Mouse (Mus musculus): Measurements from ENCODE around the gene Gm20388.
"Not testable (repeated sequence)": the region's sequence is repeated elsewhere in the genome, so short reads cannot be mapped to it uniquely, and the experiment has no call there.

Gm20388 gene

GRCm38 (mm10) chr8:120337627-120338026 lies 427.0 kb downstream of the Gm20388 start:
- DNase-seq (ENCODE audit: low read depth) = no peak

DNA sequence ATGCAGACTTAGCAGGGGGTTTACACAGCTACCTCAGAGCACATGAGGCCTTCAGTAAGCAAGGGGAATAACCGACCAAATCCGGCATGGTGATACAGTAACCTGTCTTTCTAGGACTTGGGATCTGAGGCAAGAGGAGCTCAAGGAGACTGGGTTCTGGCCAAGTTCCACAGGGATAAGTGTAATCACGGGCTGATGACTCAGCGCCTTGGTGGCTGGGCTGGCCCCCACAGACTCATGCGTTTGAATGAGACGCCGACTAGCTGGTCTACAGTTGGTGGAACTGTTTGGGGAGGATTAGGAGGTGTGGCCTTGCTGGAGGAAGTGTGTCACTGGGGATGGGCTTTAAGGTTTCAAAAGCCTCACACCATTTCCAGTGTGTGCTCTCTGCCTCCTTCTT lies 428.0 kb downstream of the Gm20388 start:
- DNase-seq (ENCODE audit: low read depth) = peak; percentile 74

- DNase-seq (ENCODE audit: low read depth) = no peak
These were observed 429.1 kb downstream of the Gm20388 start for GRCm38 (mm10) chr8:120339743-120340142.

DNA sequence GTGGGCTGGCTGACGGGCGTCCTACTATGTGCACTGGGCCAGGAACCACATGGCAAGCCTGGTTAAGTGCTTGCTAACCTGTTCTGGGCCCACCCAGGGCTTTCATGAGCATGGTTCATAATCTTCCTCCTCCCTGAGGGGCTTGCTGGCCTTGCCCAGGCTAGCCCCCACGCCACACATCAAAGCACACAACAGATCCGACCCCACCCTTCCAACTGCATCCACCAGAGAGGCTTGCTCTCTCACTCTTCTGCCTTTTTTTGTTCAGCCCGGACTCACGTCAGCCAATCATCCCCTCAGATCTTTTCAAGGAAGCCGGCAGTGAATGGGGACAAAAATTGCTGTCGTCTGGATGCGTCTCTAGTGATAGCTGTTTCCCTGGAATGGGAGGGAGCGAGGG lies 430.5 kb downstream of the Gm20388 start:
- no peak for DNase-seq (ENCODE audit: low read depth)

DNA sequence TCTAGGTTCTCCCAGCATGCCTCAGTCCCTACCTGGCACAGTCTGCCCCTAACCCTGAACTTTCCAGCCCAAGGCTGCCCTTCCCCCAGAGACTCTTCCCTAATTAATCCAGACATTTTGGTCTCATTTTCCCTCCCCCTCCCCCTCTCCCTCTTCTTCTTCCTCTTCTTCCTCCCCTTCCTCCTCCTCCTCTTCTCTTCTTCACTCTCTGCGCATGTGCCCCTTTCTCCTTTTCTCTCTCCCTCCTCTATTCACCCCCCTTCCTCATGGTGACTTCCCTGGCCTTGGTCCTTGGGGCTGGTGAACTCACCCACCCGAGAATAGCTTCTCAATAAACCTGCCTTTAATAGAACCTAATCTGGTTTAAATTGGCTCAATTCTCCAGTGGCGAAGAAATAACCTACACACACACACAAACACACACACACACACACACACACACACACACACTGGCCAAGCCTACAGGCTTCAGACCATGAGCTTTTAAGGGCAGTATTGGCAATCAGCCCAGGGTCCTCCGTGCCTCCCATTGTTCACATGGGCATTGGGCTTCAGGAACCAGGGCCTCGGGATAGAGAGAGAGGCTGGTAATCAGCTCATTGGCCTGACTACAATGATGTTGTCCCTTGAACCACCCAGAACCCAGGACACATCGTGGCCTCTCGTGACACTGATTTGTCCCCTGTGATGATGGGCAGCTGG lies 432.4 kb downstream of the Gm20388 start:
- DNase-seq (ENCODE audit: low read depth) = no peak

- DNase-seq (ENCODE audit: low read depth) = no peak
These were observed 432.9 kb downstream of the Gm20388 start for GRCm38 (mm10) chr8:120343582-120343981.

DNA sequence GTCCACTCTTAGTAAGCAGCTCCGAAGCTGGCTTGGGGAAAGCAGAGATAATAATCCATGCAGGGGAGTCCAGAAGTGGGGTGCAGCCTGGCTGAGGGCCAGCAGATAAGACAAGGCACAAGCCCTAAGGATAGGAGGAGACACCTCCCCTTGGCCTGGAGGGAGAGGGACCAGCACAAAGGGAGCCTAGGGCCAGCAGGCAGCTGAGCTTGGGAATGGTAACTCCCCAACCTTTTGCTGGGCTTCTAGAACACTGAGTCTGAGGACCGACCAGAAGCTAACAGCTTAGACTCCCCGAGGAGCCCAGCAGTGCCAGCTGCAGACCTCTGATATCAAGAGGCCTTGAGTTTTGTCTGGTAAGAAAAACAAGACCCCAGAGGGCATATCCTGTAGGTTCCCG lies 433.5 kb downstream of the Gm20388 start:
- DNase-seq (ENCODE audit: low read depth) = no peak

DNA sequence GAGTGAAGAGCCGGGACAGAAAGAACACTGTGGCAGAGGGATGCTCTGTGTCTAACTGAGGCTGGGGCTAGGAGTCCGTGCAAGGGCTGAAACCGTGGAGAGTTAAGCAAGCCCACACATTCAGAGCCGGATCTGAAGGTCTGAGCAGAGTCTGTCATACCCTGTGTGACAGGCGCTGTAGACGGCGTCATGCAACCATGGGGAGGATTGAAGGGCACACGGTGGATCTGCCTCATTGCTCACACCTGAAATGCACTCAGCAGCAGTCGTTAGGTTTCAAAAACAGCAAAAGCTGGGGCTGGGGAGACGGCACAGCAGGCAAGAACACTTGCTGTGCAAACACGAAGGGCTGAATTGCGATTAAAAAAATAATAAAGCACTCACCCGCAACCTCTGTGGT lies 433.9 kb downstream of the Gm20388 start:
- no peak for DNase-seq (ENCODE audit: low read depth)

- DNase-seq (ENCODE audit: low read depth) = no peak
These were observed 437.2 kb downstream of the Gm20388 start for GRCm38 (mm10) chr8:120347734-120348341.

- no peak for DNase-seq (ENCODE audit: low read depth)
These were observed 438.3 kb downstream of the Gm20388 start for GRCm38 (mm10) chr8:120348922-120349321.

GRCm38 (mm10) chr8:120351332-120352071 lies 440.9 kb downstream of the Gm20388 start:
- DNase-seq (ENCODE audit: low read depth) = no peak

DNA sequence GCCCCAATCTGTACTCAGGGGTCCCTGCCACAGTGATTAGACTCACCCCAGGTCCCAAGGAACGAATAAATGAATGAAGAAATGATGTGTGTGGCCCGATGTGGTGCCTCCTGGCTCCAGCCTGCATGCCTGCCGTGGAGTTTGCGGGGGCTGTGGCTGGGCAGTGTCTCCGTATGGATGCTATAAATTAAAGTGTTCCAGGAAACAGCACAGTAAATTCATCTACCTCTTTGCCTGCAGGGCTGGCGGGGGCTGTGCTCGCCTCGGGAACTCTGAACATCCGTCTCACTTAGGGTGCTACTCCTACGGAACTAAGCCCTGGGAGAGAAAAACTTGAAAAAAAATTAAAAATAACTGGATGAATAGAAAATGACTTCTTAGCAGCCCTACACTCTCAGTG lies 441.5 kb downstream of the Gm20388 start:
- no peak for DNase-seq (ENCODE audit: low read depth)

DNA sequence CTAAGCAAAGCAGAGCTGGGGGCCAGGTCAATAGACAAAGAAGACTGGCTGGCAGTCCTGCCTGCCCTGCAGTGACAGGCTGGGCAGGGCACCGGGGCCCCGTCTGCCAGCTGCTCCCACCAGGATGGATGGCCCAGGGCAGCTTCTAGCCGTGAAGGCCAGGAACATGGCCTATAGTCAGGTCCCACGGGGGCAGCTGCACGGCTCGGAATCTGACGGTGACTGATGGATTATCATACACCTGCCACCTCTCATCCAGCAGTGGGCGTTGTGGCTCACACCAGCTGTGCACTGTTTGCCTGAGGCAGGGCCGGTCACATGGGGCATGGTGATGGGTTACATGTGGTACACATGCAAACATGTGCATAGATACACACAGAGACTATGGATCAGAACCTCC lies 445.4 kb downstream of the Gm20388 start:
- no peak for DNase-seq (ENCODE audit: low read depth)

DNA sequence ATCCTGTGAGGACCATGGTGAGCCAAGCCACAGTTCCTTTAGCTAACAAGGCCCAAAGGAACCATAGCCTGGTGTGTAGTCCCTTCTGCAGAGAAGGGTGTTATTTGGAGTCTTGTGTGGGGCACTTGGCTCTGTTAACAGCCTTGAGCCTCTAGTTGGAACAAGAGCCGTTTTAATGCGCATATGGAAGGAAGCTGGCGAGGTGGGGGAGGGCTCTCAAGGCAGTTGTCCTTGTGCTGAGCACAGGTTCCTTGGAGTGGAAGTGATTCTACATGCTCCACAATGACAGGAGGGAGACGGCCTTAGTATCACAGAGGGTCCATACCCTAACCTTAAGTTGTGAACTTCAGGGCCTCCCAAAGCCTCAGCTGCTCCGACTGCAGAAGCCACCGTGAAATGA lies 446.9 kb downstream of the Gm20388 start:
- DNase-seq (ENCODE audit: low read depth) = no peak

DNA sequence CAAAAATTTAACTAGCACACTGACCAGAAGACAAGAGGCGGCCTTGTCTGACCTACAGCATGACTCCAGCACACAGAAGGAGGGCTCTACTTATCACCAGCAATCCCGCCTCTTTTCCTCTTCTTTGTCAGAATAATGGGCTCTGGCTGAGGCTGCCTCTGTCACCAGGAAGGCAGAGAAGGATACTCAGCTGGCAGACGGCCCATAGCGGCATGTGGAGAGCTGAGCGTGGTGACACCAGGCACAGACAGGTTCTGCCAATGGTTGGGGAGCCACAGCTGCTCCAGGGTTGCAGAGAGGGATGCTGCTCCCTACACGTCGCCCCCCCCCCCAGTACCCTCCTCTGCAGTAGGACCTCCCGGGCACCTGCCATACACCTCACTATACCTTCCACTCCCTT lies 450.7 kb downstream of the Gm20388 start:
- DNase-seq (ENCODE audit: low read depth) = no peak

- DNase-seq (ENCODE audit: low read depth) = peak; percentile 44
These were observed 453.0 kb downstream of the Gm20388 start for GRCm38 (mm10) chr8:120363552-120364071.

GRCm38 (mm10) chr8:120364093-120364725 lies 453.6 kb downstream of the Gm20388 start:
- DNase-seq (ENCODE audit: low read depth) = peak; percentile 47

- no peak for DNase-seq (ENCODE audit: low read depth)
These were observed 456.2 kb downstream of the Gm20388 start for GRCm38 (mm10) chr8:120366840-120367239.

- DNase-seq (ENCODE audit: low read depth) = not testable (repeated sequence)
These were observed 457.6 kb downstream of the Gm20388 start for GRCm38 (mm10) chr8:120368191-120368590.

DNA sequence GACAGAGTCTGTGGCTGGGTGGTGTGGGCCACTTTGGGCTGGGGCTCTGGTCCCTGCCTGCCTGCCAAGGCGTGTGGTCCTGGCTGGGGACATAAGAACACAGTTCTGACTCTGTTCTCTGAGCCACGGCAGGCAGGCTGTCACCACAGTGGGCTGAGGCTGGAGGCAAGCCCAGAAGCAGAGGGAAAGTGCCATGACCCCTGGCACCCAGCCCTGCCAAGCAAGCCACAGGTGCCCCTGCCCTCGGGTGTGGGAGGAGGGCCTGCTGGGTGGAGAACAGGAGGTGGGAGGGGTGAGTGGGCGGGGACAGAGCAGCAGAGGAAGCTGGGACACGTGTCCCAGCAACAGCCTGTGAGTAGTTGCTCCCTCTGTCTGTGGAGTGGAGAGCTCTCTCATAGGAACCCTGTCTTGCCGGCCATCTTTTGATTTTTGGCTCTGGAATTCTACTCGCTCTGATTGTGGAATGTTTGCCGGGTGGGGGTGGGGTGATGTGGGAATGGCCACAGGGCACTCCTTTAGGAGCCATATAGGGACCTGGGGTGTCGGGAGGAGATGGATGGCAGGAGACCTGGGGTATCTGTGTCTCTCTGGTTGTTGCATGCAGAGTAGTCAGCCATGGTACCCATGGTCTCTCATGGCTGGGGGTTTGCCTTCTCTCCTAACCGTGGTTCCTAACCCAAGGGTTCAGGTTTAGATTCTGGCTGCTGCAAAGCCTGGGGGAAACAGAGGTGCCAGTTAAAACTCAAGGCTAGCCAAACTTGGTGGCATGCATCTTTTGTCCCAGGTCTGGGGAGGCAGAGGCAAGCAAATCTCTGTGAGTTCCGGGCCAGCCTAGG lies 458.4 kb downstream of the Gm20388 start:
- peak; percentile 89 for DNase-seq (ENCODE audit: low read depth)

DNA sequence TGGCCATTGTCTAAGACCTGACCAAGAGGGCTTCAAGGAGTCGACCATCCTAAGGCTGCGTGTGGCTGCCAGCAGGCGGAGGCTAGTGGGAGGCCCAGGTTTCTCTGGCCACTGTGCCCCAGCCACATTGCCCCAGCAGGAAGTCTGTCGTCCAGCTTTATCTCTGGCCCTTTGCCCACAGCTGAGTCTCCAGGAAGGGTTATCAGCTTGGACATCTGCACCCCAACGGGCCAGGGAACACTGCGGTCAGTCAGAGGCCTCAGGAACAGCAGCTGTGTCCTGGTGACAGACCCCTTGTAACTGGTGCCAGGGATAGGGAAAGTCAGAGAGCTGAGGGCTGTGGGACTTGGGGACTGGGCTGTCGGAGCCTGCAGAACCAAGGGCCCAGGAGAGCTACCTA lies 459.3 kb downstream of the Gm20388 start:
- DNase-seq (ENCODE audit: low read depth) = no peak

DNA sequence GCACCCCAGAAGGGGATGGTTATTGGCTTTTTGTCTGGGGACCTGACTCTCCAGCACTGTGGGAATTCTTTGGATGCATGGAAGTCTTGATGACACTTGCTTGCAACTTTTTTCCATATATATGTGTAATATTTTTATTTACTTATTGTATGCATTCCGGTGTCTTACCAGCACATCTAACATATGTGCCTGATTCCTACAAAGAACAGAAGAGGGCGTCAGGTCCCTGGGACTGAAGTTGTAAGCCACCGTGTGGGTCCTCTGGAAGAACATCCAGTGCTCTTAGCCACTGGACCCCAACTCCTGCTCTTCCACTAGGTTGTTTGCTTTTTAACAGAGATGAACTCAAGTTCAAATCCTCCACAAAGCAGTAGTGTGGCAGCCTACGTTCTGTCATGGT lies 459.8 kb downstream of the Gm20388 start:
- DNase-seq (ENCODE audit: low read depth) = no peak

All from NIH3T3 (cell line).